In genomic region chr3:68840206-68840605, GRCm38 (mm10) we compare ENCODE assay signal across 22 mouse cellular contexts. TPM values are rescaled to one million over a fixed set of nuclear protein-coding genes. Genes with fewer than 3 reads are reported as not detected.
DNase-seq lines count a peak whose midpoint lies in the region; ATAC-seq and TF ChIP-seq lines count a peak whose summit lies in the region.
"Had no signal": no experiment of that assay in that cellular context is flagged by ENCODE, and none has a peak within 500 bp of the region (broad histone marks: within the 10 kb centered on the region; RNA-seq: fewer than 3 reads in every experiment).

No protein-coding gene starts in this region.

- no peak overlapping the region for H3K27ac ChIP-seq in forebrain, embryonic 14.5 days (ENCODE audit: low read depth, low read length)
- no peak overlapping the region for H3K27ac ChIP-seq in forebrain, embryonic 11.5 days (ENCODE audit: low read depth, low read length)
- H3K27ac ChIP-seq in heart, adult 2 months: no peak overlapping the region
- no peak overlapping the region for H3K27ac ChIP-seq in lung, embryonic 14.5 days (ENCODE audit: low read depth)
- no peak overlapping the region for H3K27ac ChIP-seq in forebrain, postnatal 0 days (ENCODE audit: low read depth, low read length)
- H3K27ac ChIP-seq: heart, embryonic 15.5 days; limb, embryonic 13.5 days; liver, embryonic 14.5 days; midbrain, embryonic 13.5 days; neural tube, embryonic 13.5 days; stomach, embryonic 15.5 days had no signal

- TF ChIP-seq EP300 in heart, adult 2 months (IDR thresholded peaks at IDR 0.05; ENCODE audit: insufficient read depth, low read depth, low read length): no peak

- no peaks in the 10 kb centered on the region for H3K9me3 ChIP-seq in forebrain, embryonic 14.5 days (replicated peaks; ENCODE audit: control insufficient read depth, low read length)
- no peaks in the 10 kb centered on the region for H3K9me3 ChIP-seq in forebrain, embryonic 11.5 days (ENCODE audit: control insufficient read depth, low read length)
- H3K9me3 ChIP-seq in lung, embryonic 14.5 days (ENCODE audit: low read depth, low read length): no peaks in the 10 kb centered on the region
- no peaks in the 10 kb centered on the region for H3K9me3 ChIP-seq in forebrain, postnatal 0 days (ENCODE audit: low read length)
- H3K9me3 ChIP-seq: heart, embryonic 15.5 days; limb, embryonic 13.5 days; midbrain, embryonic 13.5 days; neural tube, embryonic 13.5 days; stomach, embryonic 15.5 days had no signal

- H3K4me1 ChIP-seq in forebrain, embryonic 14.5 days (ENCODE audit: control insufficient read depth, insufficient read depth, low read length): 0 out of 2 replicates have a peak, but pooled peaks cover 6% of the 10 kb centered on the region
- no peaks in the 10 kb centered on the region for H3K4me1 ChIP-seq in forebrain, embryonic 11.5 days (replicated peaks; ENCODE audit: control insufficient read depth, insufficient read depth, low read length)
- H3K4me1 ChIP-seq in heart, adult 2 months (ENCODE audit: control insufficient read depth, insufficient read depth, low read length): no peaks in the 10 kb centered on the region
- no peaks in the 10 kb centered on the region for H3K4me1 ChIP-seq in lung, embryonic 14.5 days (ENCODE audit: insufficient read depth)
- H3K4me1 ChIP-seq in forebrain, postnatal 0 days (ENCODE audit: insufficient read depth): no peaks in the 10 kb centered on the region
- H3K4me1 ChIP-seq: heart, embryonic 15.5 days; limb, embryonic 13.5 days; stomach, embryonic 15.5 days had no signal

- no peak overlapping the region for H3K4me3 ChIP-seq in forebrain, embryonic 14.5 days (ENCODE audit: low read depth, low read length)
- H3K4me3 ChIP-seq in forebrain, embryonic 11.5 days (ENCODE audit: low read depth, low read length): no peak overlapping the region
- H3K4me3 ChIP-seq in heart, adult 2 months: no peak overlapping the region
- no peak overlapping the region for H3K4me3 ChIP-seq in lung, embryonic 14.5 days (ENCODE audit: low read depth, low read length)
- H3K4me3 ChIP-seq in forebrain, postnatal 0 days (ENCODE audit: low read depth, low read length): no peak overlapping the region
- H3K4me3 ChIP-seq: heart, embryonic 15.5 days; limb, embryonic 13.5 days; midbrain, embryonic 13.5 days; neural tube, embryonic 13.5 days; stomach, embryonic 15.5 days had no signal

- DNase-seq in forebrain, embryonic 14.5 days (ENCODE audit: low spot score): peak; percentile 59
- no peak for DNase-seq in forebrain, embryonic 11.5 days (ENCODE audit: low spot score)
- DNase-seq in heart, adult 9 months (ENCODE audit: low spot score in 2 of 2): peak; percentile 3 to 5
- no peak for DNase-seq in heart, adult 2 months
- DNase-seq in lung, embryonic 14.5 days: peak; percentile 27
- DNase-seq in lung, postnatal 4 days: no peak
- peak; percentile 43 for DNase-seq in forebrain, postnatal 0 days
- no peak for DNase-seq in kidney, adult 11 months
- DNase-seq: cerebellum, adult 8-10 months; kidney, adult 8-10 months; right cerebral cortex, postnatal 14 days; thymus, adult 18-20 months; thymus, postnatal 4 days had no signal

- intact Hi-C loops in heart, adult 2 months (cut with DNase I): no loop called here

- H3K4me2 ChIP-seq in forebrain, embryonic 14.5 days (ENCODE audit: low read length): no peak overlapping the region
- H3K4me2 ChIP-seq in forebrain, embryonic 11.5 days (ENCODE audit: low read depth, low read length, severe bottlenecking): no peak overlapping the region
- no peak overlapping the region for H3K4me2 ChIP-seq in lung, embryonic 14.5 days
- no peak overlapping the region for H3K4me2 ChIP-seq in forebrain, postnatal 0 days (ENCODE audit: low read depth)
- H3K4me2 ChIP-seq: heart, embryonic 15.5 days; limb, embryonic 13.5 days; midbrain, embryonic 13.5 days; neural tube, embryonic 13.5 days; stomach, embryonic 15.5 days had no signal

- ATAC-seq in forebrain, embryonic 14.5 days: peak; percentile 42
- ATAC-seq in forebrain, embryonic 11.5 days (replicated peaks; ENCODE audit: low FRiP score): no peak
- no peak for ATAC-seq in lung, embryonic 14.5 days (ENCODE audit: insufficient read depth)
- ATAC-seq in forebrain, postnatal 0 days: peak; percentile 79
- ATAC-seq: CD4-positive, CD25-positive, alpha-beta regulatory T cell, adult 4 months; inflammation-experienced regulatory T-cells, adult 6 months; midbrain, embryonic 13.5 days had no signal

- no peaks in the 10 kb centered on the region for H3K27me3 ChIP-seq in forebrain, embryonic 14.5 days (replicated peaks; ENCODE audit: control insufficient read depth, insufficient read depth, low read length)
- no peaks in the 10 kb centered on the region for H3K27me3 ChIP-seq in forebrain, embryonic 11.5 days (ENCODE audit: control insufficient read depth, insufficient read depth, low read length)
- no peaks in the 10 kb centered on the region for H3K27me3 ChIP-seq in heart, adult 2 months (ENCODE audit: control insufficient read depth, insufficient read depth, low read length)
- no peaks in the 10 kb centered on the region for H3K27me3 ChIP-seq in lung, embryonic 14.5 days (ENCODE audit: insufficient read depth, low read length)
- no peaks in the 10 kb centered on the region for H3K27me3 ChIP-seq in forebrain, postnatal 0 days (ENCODE audit: insufficient read depth, low read length)
- H3K27me3 ChIP-seq: heart, embryonic 15.5 days; limb, embryonic 13.5 days; midbrain, embryonic 13.5 days; neural tube, embryonic 13.5 days; stomach, embryonic 15.5 days had no signal

- TF ChIP-seq POLR2A in heart, adult 2 months (IDR thresholded peaks at IDR 0.05; ENCODE audit: insufficient read depth, low read depth, low read length): no peak

- TF ChIP-seq CTCF in heart, adult 2 months (IDR thresholded peaks at IDR 0.05): no peak
- no peak for TF ChIP-seq CTCF in lung, embryonic 14.5 days (IDR thresholded peaks at IDR 0.05; ENCODE audit: low read depth)
- no peak for TF ChIP-seq CTCF in forebrain, postnatal 0 days (IDR thresholded peaks at IDR 0.05; ENCODE audit: low read depth)

- H3K79me2 ChIP-seq in heart, adult 2 months (replicated peaks; ENCODE audit: control insufficient read depth, insufficient read depth, low read length): no peaks in the 10 kb centered on the region

- no peak overlapping the region for H3K9ac ChIP-seq in forebrain, embryonic 14.5 days (ENCODE audit: low read length)
- no peak overlapping the region for H3K9ac ChIP-seq in forebrain, embryonic 11.5 days (ENCODE audit: low read length)
- no peak overlapping the region for H3K9ac ChIP-seq in heart, adult 2 months (ENCODE audit: low read depth, low read length)
- no peak overlapping the region for H3K9ac ChIP-seq in lung, embryonic 14.5 days
- no peak overlapping the region for H3K9ac ChIP-seq in forebrain, postnatal 0 days
- H3K9ac ChIP-seq: heart, embryonic 15.5 days; limb, embryonic 13.5 days; liver, embryonic 14.5 days; midbrain, embryonic 13.5 days; neural tube, embryonic 13.5 days; stomach, embryonic 15.5 days had no signal

- no peaks in the 10 kb centered on the region for H3K36me3 ChIP-seq in forebrain, embryonic 14.5 days (ENCODE audit: control insufficient read depth, insufficient read depth, low read length)
- H3K36me3 ChIP-seq in forebrain, embryonic 11.5 days (ENCODE audit: control insufficient read depth, insufficient read depth, low read length): no peaks in the 10 kb centered on the region
- no peaks in the 10 kb centered on the region for H3K36me3 ChIP-seq in heart, adult 2 months (ENCODE audit: control insufficient read depth, insufficient read depth, low read length)
- H3K36me3 ChIP-seq in lung, embryonic 14.5 days (ENCODE audit: insufficient read depth): no peaks in the 10 kb centered on the region
- H3K36me3 ChIP-seq in forebrain, postnatal 0 days (ENCODE audit: insufficient read depth): no peaks in the 10 kb centered on the region
- H3K36me3 ChIP-seq: heart, embryonic 15.5 days; limb, embryonic 13.5 days; midbrain, embryonic 13.5 days; neural tube, embryonic 13.5 days; stomach, embryonic 15.5 days had no signal

- 25% methylated on average over 4 of the region's 4 CpGs for WGBS in forebrain, embryonic 14.5 days
- WGBS in forebrain, embryonic 11.5 days: 38% methylated on average over 4 of the region's 4 CpGs
- 54% methylated on average over 4 of the region's 4 CpGs for WGBS in heart, adult 2 months
- WGBS in lung, embryonic 14.5 days: 46% methylated on average over 4 of the region's 4 CpGs
- WGBS in forebrain, postnatal 0 days: 18% methylated on average over 4 of the region's 4 CpGs

RNA-seq across cellular contexts. Expression of gene 1110032F04Rik, which starts 29.2 kb away (rescaled TPM):
- polyA plus RNA-seq in forebrain, embryonic 14.5 days (2014; fragmentation: Nextera tagmentation; extraction: Ambion mirVana): 3.2 and 3.6 TPM in 2 replicates
- polyA plus RNA-seq in forebrain, embryonic 11.5 days (2014; fragmentation: Nextera tagmentation; extraction: Ambion mirVana): 1.3 and 1.9 TPM in 2 replicates
- total RNA-seq in heart, adult 2 months (2021): 1 to 10 TPM in 1 of 2 experiments, under 1 TPM in 1; 0.64 to 1.2 TPM
- polyA plus RNA-seq in heart, adult 2 months (2012; rRNA removed): 0.44 and 0.76 TPM in 2 replicates
- polyA plus RNA-seq in lung, embryonic 14.5 days (2014; fragmentation: Nextera tagmentation; extraction: Ambion mirVana): 0.50 and 0.84 TPM in 2 replicates
- 9.8 and 13.4 TPM in 2 replicates for total RNA-seq in forebrain, postnatal 0 days (2014; rRNA removed)
- 2.5 and 2.6 TPM in 2 replicates for polyA plus RNA-seq in forebrain, postnatal 0 days (2015; fragmentation: Nextera tagmentation; extraction: Ambion mirVana)
- total RNA-seq: adrenal gland, adult 18-20 months had no signal

Comparison
In these comparisons a context has a peak if more than half of its experiments do, and no peak if none do; other contexts are left out.
1. ATAC-seq: peak in forebrain, embryonic 14.5 days (single experiment) and forebrain, postnatal 0 days (single experiment); none in forebrain, embryonic 11.5 days (single experiment) and lung, embryonic 14.5 days (single experiment).
2. DNase-seq: peak in forebrain, embryonic 14.5 days (single experiment), heart, adult 9 months (2 of 2), lung, embryonic 14.5 days (single experiment) and forebrain, postnatal 0 days (single experiment); none in forebrain, embryonic 11.5 days (single experiment), heart, adult 2 months (0 of 2), lung, postnatal 4 days (0 of 2) and kidney, adult 11 months (single experiment).